Mouse (Mus musculus) limb, embryonic 12.5 days (tissue): ENCODE data around the gene Pp2d1. TPM values are rescaled to one million over a fixed set of nuclear protein-coding genes. Genes with fewer than 3 reads are reported as not detected.

Experiments
- ATAC-seq: fragments of 200-750 bp; cut with Nextera tagmentation; 2 replicates; pipeline ENCODE4 v1.8.0; 2017; ENCODE audit warnings: low read depth, moderate TSS enrichment; ENCODE audit not compliant: insufficient number of reproducible peaks, insufficient read depth, low FRiP score, low TSS enrichment
- H3K27ac ChIP-seq: fragments of 300-500 bp; sonication (generic); 2 replicates; pipeline ENCODE4 v1.5.1; 2016; ENCODE audit warnings: mild to moderate bottlenecking, moderate library complexity
- H3K27me3 ChIP-seq: fragments of 300-500 bp; sonication (generic); 2 replicates; pipeline ENCODE4 v1.6.1; 2016; ENCODE audit warnings: mild to moderate bottlenecking, moderate library complexity
- H3K36me3 ChIP-seq: fragments of 300-500 bp; sonication (generic); 2 replicates; pipeline ENCODE4 v1.6.1; 2016; ENCODE audit warnings: mild to moderate bottlenecking, moderate library complexity
- H3K4me1 ChIP-seq: fragments of 300-500 bp; sonication (generic); replicated peaks from 2 replicates; pipeline ENCODE4 v1.6.1; 2016
- H3K4me2 ChIP-seq: fragments of 300-500 bp; sonication (generic); 2 replicates; pipeline ENCODE4 v1.6.1; 2016; ENCODE audit warnings: mild to moderate bottlenecking, moderate library complexity
- H3K4me3 ChIP-seq: fragments of 300-500 bp; sonication (generic); replicated peaks from 2 replicates; pipeline ENCODE4 v1.5.1; 2016; ENCODE audit warnings: mild to moderate bottlenecking
- H3K9ac ChIP-seq: fragments of 300-500 bp; sonication (generic); replicated peaks from 2 replicates; pipeline ENCODE4 v1.6.1; 2016; ENCODE audit warnings: mild to moderate bottlenecking, moderate library complexity
- H3K9me3 ChIP-seq: fragments of 300-500 bp; sonication (generic); 2 replicates; pipeline ENCODE4 v1.6.1; 2016; ENCODE audit warnings: mild to moderate bottlenecking, moderate library complexity
- WGBS: fragments of 180-500 bp; shearing (Covaris S2); methylation state at CpG from one replicate; pipeline ENCODE4 v1.1.7; 2016; 5-methylcytosine and 5-hydroxymethylcytosine counted together
- polyA plus RNA-seq: library from polyadenylated mRNA; unstranded; fragments of >200 nt; fragmentation: Nextera tagmentation; extraction: Ambion mirVana; gene quantifications from 2 replicates; pipeline ENCODE4 v1.2.1, GENCODE M21; 2016

Gene Pp2d1
- polyA plus RNA-seq, 1 experiment from 2014 or later, result 0.26 TPM

- no peaks in the 10 kb centered on the region for H3K27me3 ChIP-seq
- H3K4me3 ChIP-seq, result peak overlapping the region; percentile 83
- no peaks in the 10 kb centered on the region for H3K36me3 ChIP-seq
- H3K4me1 ChIP-seq, result peaks cover 12% of the 10 kb centered on the region
- H3K4me2 ChIP-seq, result peak overlapping the region; percentile 60
- peak overlapping the region; percentile 98 for H3K27ac ChIP-seq
- peak overlapping the region; percentile 76 for H3K9ac ChIP-seq
- 7% methylated on average over 15 of the region's 15 CpGs for WGBS
- no peak; the same call in 1 of the 2 replicates for ATAC-seq
- H3K9me3 ChIP-seq, result no peaks in the 10 kb centered on the region
Observed at GRCm38 (mm10) chr17:53478066-53478857, 61.0 kb downstream of the Pp2d1 start.

- Histone ChIP-seq H3K27me3 (no peaks in the 10 kb centered on the region), H3K4me2 (no peak overlapping the region), H3K4me3 (no peak overlapping the region), H3K4me1 (no peaks in the 10 kb centered on the region), H3K9ac (no peak overlapping the region), H3K9me3 (no peaks in the 10 kb centered on the region), H3K36me3 (no peaks in the 10 kb centered on the region), H3K27ac (no peak overlapping the region)
- ATAC-seq, result no peak
Observed at GRCm38 (mm10) chr17:53468697-53469096, 70.6 kb downstream of the Pp2d1 start.

- ATAC-seq, result no peak
- H3K9me3 ChIP-seq, result no peaks in the 10 kb centered on the region
- H3K4me3 ChIP-seq, result no peak overlapping the region
- H3K36me3 ChIP-seq, result no peaks in the 10 kb centered on the region
- no peak overlapping the region for H3K9ac ChIP-seq
- no peaks in the 10 kb centered on the region for H3K4me1 ChIP-seq
- H3K27ac ChIP-seq, result no peak overlapping the region
- H3K4me2 ChIP-seq, result no peak overlapping the region
- no peaks in the 10 kb centered on the region for H3K27me3 ChIP-seq
- WGBS, result 51% methylated on average over 4 of the region's 4 CpGs
Observed at GRCm38 (mm10) chr17:53465569-53465968, 73.7 kb downstream of the Pp2d1 start.

GRCm38 (mm10) chr17:53463496-53463840 is 75.8 kb downstream of the Pp2d1 start:
- Histone ChIP-seq H3K4me2 (peak overlapping the region; percentile 60), H3K9ac (peak overlapping the region; percentile 44; the same call in 1 of the 2 replicates), H3K27me3 (no peaks in the 10 kb centered on the region), H3K4me1 (no peaks in the 10 kb centered on the region), H3K9me3 (no peaks in the 10 kb centered on the region), H3K36me3 (no peaks in the 10 kb centered on the region), H3K4me3 (peak overlapping the region; percentile 43), H3K27ac (no peak overlapping the region)
- ATAC-seq, result no peak
- WGBS, result 25% methylated on average over 6 of the region's 9 CpGs

- Histone ChIP-seq H3K4me2 (peak within 1 kb of the TSS; percentile 60), H3K4me1 (no peaks in the 10 kb centered on the region), H3K36me3 (no peaks in the 10 kb centered on the region), H3K9me3 (no peaks in the 10 kb centered on the region), H3K9ac (peak within 1 kb of the TSS; percentile 44), H3K4me3 (peak within 1 kb of the TSS; percentile 43), H3K27me3 (no peaks in the 10 kb centered on the region), H3K27ac (no peak within 1 kb of the TSS)
- 23% methylated on average over 26 of the region's 26 CpGs for WGBS
- peak; percentile 92 for ATAC-seq
Observed at GRCm38 (mm10) chr17:53462603-53463495, 76.4 kb downstream of the Pp2d1 start, which contains the start of gene Efhb. Efhb (minus strand) TSS chr17:53463321.

Other genes with a start within 250 kb of the Pp2d1 start
- 0.26 and 0.28 TPM in 2 replicates for gene Efhb, start 76.1 kb downstream of the Pp2d1 start, polyA plus RNA-seq
- gene Rab5a, start 60.2 kb downstream of the Pp2d1 start, polyA plus RNA-seq, result 84.8 and 88.4 TPM in 2 replicates
- 2.3 and 2.7 TPM in 2 replicates for gene Kat2b, start 27.4 kb upstream of the Pp2d1 start, polyA plus RNA-seq
- 43.2 and 43.5 TPM in 2 replicates for gene Sgo1, start 149.9 kb upstream of the Pp2d1 start, polyA plus RNA-seq